Mouse (Mus musculus): ENCODE results near the gene Snrnp35. TPM values are rescaled to one million over a fixed set of nuclear protein-coding genes. Genes with fewer than 3 reads are reported as not detected.

The Snrnp35 gene
- polyA plus RNA-seq, 1 experiment from 2014 or later: 18.3 TPM

Other genes starting within 250 kb of the Snrnp35 start
- 2.5 and 3.7 TPM in 2 replicates for gene Pitpnm2, start 233.4 kb upstream of the Snrnp35 start, polyA plus RNA-seq (2016; fragmentation: Nextera tagmentation; extraction: Ambion mirVana)
- gene Mphosph9, start 155.2 kb upstream of the Snrnp35 start, polyA plus RNA-seq (2016; fragmentation: Nextera tagmentation; extraction: Ambion mirVana): 8.5 and 8.7 TPM in 2 replicates
- 10.2 and 10.5 TPM in 2 replicates for gene 2810006K23Rik, start 155.0 kb upstream of the Snrnp35 start, polyA plus RNA-seq (2016; fragmentation: Nextera tagmentation; extraction: Ambion mirVana)
- gene Cdk2ap1, start 120.1 kb upstream of the Snrnp35 start, polyA plus RNA-seq (2016; fragmentation: Nextera tagmentation; extraction: Ambion mirVana): 91.0 and 104 TPM in 2 replicates
- gene Sbno1, start 57.1 kb upstream of the Snrnp35 start, polyA plus RNA-seq (2016; fragmentation: Nextera tagmentation; extraction: Ambion mirVana): 60.1 and 65.7 TPM in 2 replicates
- gene Kmt5a, start 43.2 kb upstream of the Snrnp35 start, polyA plus RNA-seq (2016; fragmentation: Nextera tagmentation; extraction: Ambion mirVana): 85.3 and 95.9 TPM in 2 replicates
- gene Rilpl2, start 4.8 kb upstream of the Snrnp35 start, polyA plus RNA-seq (2016; fragmentation: Nextera tagmentation; extraction: Ambion mirVana): 9.4 and 11.5 TPM in 2 replicates
- 4.5 and 4.9 TPM in 2 replicates for gene Rilpl1, start 48.3 kb downstream of the Snrnp35 start, polyA plus RNA-seq (2016; fragmentation: Nextera tagmentation; extraction: Ambion mirVana)
- gene Tmed2, start 57.6 kb downstream of the Snrnp35 start, polyA plus RNA-seq (2016; fragmentation: Nextera tagmentation; extraction: Ambion mirVana): 394 and 403 TPM in 2 replicates
- gene Ddx55, start 69.7 kb downstream of the Snrnp35 start, polyA plus RNA-seq (2016; fragmentation: Nextera tagmentation; extraction: Ambion mirVana): 11.9 and 12.4 TPM in 2 replicates
- gene Eif2b1, start 96.0 kb downstream of the Snrnp35 start, polyA plus RNA-seq (2016; fragmentation: Nextera tagmentation; extraction: Ambion mirVana): 74.6 and 80.1 TPM in 2 replicates
- gene Gtf2h3, start 96.0 kb downstream of the Snrnp35 start, polyA plus RNA-seq (2016; fragmentation: Nextera tagmentation; extraction: Ambion mirVana): 42.1 and 43.3 TPM in 2 replicates
- 21.2 and 25.5 TPM in 2 replicates for gene Atp6v0a2, start 145.4 kb downstream of the Snrnp35 start, polyA plus RNA-seq (2016; fragmentation: Nextera tagmentation; extraction: Ambion mirVana)
- 0.01 TPM in 2 replicates for gene Dnah10, start 242.0 kb downstream of the Snrnp35 start, polyA plus RNA-seq (2016; fragmentation: Nextera tagmentation; extraction: Ambion mirVana)

All from liver, embryonic 12.5 days (tissue).